Mouse (Mus musculus) heart, postnatal 10 days (tissue): ENCODE measurements at regions not wholly inside any gene's neighbourhood (a gene's known extent, or its start where the extent isn't known, plus 50 kb on each side); places are given as distances from the start of the nearest gene placed in this dataset.

Experiments
- DNase-seq, 2 experiments: peaks; one replicate each; pipeline ENCODE4 v3.0.0; 2021
- intact Hi-C: fragments of 180-260 bp; cut with DNase I; formaldehyde crosslinking; loops from one replicate; pipeline ENCODE4 v1.15.1; 2025

GRCm38 (mm10) chr4:72377520-72377919, 176.8 kb upstream of the Tle1 start:
- DNase-seq = no peak
- intact Hi-C loops = no loop called here

- intact Hi-C loops = no loop called here
- DNase-seq = no peak
Measured at GRCm38 (mm10) chr4:72351985-72352384, 151.3 kb upstream of the Tle1 start.

GRCm38 (mm10) chr4:72331882-72332281, 131.2 kb upstream of the Tle1 start:
- intact Hi-C loops = no loop called here
- DNase-seq = no peak

GRCm38 (mm10) chr4:72329026-72329390, 128.3 kb upstream of the Tle1 start:
- intact Hi-C loops = no loop called here
- no peak for DNase-seq

GRCm38 (mm10) chr4:72328282-72329025, 127.7 kb upstream of the Tle1 start:
- intact Hi-C loops = no loop called here
- no peak for DNase-seq

GRCm38 (mm10) chr4:72324913-72325312, 124.2 kb upstream of the Tle1 start:
- intact Hi-C loops = no loop called here
- no peak for DNase-seq

GRCm38 (mm10) chr4:72285112-72285675, 84.5 kb upstream of the Tle1 start:
- intact Hi-C loops = no loop called here
- DNase-seq = no peak

- DNase-seq = no peak
- intact Hi-C loops = no loop called here
Measured at GRCm38 (mm10) chr4:72250531-72250930, 49.8 kb upstream of the Tle1 start.
